Mouse (Mus musculus) megakaryocyte progenitor cell, adult 5-6 weeks (primary cell): ENCODE data around the gene Rps12-ps3. TPM values are rescaled to one million over a fixed set of nuclear protein-coding genes. Genes with fewer than 3 reads are reported as not detected.

Experiments
- ATAC-seq: replicated peaks from 2 replicates; pipeline ENCODE4 v1.8.0; 2016; ENCODE audit warnings: mild to moderate bottlenecking, moderate TSS enrichment, inconsistent platforms; ENCODE audit not compliant: poor library complexity
- total RNA-seq, 2 experiments: library from RNA; stranded (forward) in 1 of 2; stranded (reverse) in 1 of 2; fragments of 157-497, 149-512 nt in 1 of 2; fragments of 200-1000 nt in 1 of 2; gene quantifications; 2 replicates each; pipeline versions ENCODE4 v1.2.3 to v1.2.4; 2015 to 2017

Gene Rps12-ps3
- total RNA-seq (2015), result 1,076 and 1,152 TPM in 2 replicates
- total RNA-seq (2017), result 820 and 1,286 TPM in 2 replicates

DNA sequence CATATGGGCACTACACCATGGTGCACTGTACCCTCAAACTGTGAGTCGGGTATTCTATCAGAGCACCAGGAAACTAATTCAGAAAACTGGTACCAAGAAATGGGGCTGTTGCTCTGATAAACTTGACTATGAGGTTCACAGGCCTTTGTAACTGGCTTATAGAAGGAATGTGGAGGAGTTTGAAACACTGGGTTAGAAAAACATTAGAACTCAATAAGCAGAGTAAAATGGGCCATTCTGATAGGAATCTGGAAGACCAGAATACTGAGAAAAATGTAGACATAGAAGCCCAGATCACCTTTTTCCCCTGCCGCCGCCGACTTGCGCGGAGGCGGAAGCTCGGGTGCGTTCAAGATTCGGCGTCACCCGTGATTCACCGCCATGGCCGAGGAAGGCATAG lies at the start of gene Rps12-ps3:
Gene Rps12-ps3, plus strand, starts transcription at position 301 of the 400 bp plus-strand sequence.
- no peak for ATAC-seq

DNA sequence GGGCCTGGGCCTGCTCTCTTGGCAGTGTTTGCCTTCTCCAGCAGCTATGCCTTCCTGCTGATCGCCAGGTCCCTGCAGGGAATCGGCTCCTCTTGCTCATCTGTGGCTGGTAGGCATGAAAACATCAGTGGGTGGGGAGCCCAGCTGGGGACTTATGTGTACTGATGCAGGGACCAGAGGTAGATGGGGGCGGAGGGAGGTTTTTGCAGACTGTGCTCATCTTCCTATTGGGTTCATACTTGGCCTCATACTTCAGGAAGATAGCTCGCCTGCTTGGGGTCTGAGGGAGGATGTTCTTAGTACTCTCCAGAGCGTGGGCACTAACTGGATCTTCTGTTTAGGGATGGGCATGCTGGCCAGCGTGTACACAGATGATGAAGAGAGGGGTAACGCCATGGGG lies 48.9 kb upstream of the Rps12-ps3 start:
- ATAC-seq, result no peak

DNA sequence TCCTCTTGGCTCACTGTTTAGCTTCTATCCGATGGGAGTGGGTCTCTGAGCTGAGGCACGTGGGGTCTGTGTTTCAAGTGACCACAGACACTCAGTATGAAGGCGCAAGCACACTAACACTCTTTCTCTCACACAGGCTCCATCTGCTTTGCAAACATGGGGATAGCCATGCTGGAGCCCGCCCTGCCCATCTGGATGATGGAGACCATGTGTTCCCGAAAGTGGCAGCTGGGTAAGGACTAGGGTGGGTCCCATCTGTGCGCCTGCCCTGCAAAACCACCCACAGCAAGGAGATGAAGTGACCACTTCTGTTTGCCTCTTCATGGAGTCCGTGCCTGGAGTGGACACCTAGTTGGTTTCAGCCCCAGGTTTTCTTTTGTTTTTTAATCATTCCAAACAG lies 45.7 kb upstream of the Rps12-ps3 start:
- no peak for ATAC-seq

DNA sequence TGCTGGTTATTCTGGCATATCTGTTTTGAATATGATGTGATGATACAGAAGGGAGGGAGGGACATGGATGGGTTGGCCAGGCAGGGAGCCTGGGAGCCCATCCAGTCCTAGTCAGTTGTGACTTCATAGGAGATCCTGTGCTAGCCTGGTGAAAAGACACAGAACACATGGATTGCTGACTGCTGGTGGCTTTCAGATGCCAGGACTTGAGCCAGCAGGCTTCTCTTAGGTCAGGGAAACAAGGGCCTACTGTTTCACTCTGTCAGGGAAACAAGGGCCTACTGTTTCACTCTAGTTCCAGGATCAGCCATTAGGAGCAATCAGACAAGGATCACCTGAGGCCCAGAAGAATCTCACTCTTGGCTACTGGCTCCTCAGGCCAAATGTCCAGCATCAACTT lies 41.2 kb upstream of the Rps12-ps3 start:
- ATAC-seq, result no peak

- no peak for ATAC-seq
Measured at GRCm38 (mm10) chr19:59282001-59282400, 40.1 kb upstream of the Rps12-ps3 start.

GRCm38 (mm10) chr19:59289042-59289441 lies 33.0 kb upstream of the Rps12-ps3 start:
- ATAC-seq, result peak; percentile 28; the same call in 1 of the 2 replicates

DNA sequence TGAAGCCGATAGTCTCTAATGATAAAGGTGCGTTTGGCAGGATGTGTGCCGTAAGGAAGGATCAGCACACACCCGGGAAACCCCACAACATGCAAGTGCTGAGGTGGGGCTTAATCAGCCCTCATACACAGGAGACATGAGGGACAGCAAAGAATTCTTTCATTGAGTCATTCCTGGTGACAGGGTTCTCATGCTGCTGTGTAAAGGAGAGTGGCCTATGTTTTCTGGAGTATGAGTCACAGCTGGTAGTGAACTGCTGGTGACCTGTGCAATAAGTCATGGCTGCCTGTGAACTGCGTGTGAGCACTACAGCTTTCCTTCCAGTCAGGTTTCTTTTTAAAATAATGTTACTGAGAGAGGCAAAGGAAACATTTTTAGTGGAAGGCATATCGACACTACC lies 32.3 kb upstream of the Rps12-ps3 start:
- 0 out of 2 replicates have a peak, but pooled peaks have one; percentile 18 for ATAC-seq

- ATAC-seq, result peak; percentile 28; the same call in 1 of the 2 replicates
Measured at GRCm38 (mm10) chr19:59292183-59292839, 29.8 kb upstream of the Rps12-ps3 start.

GRCm38 (mm10) chr19:59315308-59315707 lies 6.8 kb upstream of the Rps12-ps3 start:
- ATAC-seq, result 0 out of 2 replicates have a peak, but pooled peaks have one; percentile 26

DNA sequence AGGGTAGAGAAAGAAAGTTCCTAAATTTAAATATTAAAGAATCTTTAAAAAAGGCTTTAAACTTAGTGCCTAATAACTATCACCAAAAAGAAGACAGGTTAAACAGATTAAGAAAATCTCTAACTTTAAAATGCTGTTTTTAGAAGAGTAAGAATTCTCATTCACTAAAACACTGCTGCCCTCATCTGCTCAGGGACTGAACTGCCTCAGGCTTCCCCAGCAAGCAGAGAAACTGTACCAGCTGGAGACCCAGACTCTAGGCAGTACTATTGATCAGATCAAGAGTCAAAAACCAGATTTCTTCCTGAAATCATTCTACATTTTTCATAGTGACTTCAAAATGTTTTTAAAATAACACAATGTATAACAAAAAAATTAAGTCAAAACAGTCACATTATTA lies 5.5 kb upstream of the Rps12-ps3 start:
- peak; percentile 84 for ATAC-seq

- ATAC-seq, result peak; percentile 94
Measured at GRCm38 (mm10) chr19:59330816-59331225, 8.7 kb downstream of the Rps12-ps3 start.

DNA sequence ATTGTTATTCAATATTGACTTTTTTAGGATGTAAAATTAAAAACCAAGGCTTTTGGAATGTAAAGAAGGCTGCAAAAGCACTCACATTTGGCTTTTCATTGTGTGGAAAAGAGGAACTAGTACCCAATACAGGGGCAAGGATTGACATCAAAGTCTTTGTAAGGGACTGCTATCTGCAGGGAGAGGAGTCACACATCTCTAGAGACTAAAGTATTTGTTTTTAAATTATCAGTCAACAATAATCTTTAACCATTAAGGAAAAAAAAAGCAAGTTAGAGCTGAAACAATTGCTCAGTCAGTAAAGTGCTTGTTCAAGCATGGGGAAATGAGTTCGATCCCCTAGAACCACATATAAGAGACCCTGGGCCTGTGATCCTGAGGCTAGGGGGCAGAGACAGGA lies 14.6 kb downstream of the Rps12-ps3 start:
- ATAC-seq, result no peak

- peak; percentile 53 for ATAC-seq
Measured at GRCm38 (mm10) chr19:59337872-59338681, 16.0 kb downstream of the Rps12-ps3 start.

- no peak for ATAC-seq
Measured at GRCm38 (mm10) chr19:59339908-59340307, 17.8 kb downstream of the Rps12-ps3 start.

- no peak for ATAC-seq
Measured at GRCm38 (mm10) chr19:59342964-59343363, 20.9 kb downstream of the Rps12-ps3 start.

DNA sequence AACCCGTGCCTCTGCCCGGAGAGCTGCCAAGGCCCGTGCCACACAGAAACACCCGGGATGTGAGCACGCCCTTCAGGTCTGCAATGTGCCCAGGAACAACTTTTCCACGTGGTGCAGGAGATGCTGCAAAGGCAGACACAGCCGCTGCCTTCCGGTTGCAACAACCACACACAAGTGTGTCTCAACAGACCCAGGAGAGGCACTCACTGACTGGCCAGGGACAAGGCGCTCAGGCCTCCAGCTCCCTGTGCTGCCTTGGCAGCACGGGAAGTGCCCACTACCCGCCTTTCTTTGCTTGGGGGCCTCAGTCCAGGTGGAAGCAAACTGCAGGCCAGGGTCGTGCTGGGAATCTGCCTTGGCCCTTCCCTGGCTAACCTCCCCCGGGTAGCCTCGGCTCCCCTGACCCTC lies 22.2 kb downstream of the Rps12-ps3 start:
- ATAC-seq, result peak; percentile 69

DNA sequence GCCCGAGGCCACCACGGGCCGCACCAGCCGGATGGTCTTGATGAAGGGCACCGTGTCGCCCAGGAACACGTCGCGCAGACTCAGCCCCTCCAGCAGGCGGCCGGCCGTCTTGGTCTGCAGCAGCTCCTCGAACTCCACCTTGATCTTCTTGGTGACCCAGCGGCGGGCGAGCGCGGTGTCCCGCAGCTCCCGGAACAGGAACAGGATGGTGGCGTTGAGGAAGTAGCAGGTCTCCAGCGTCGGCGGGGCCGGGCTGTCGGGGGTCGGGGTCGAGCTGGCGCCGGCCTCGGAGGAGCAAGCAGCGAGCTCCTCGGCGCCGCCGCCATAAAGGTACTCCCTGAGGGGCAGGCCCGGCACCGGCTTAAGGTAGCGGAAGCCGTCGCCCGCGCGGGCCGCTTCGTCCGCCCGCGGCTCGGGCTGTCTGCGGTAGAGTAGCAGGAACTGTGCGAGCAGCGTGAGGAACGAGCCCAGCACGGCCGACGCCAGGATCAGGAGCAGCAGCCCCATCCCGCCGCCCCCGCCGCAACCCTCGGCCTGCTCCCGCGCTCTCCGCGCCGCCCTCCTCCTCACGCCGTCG lies 23.1 kb downstream of the Rps12-ps3 start:
- peak; percentile 35 for ATAC-seq

- ATAC-seq, result peak; percentile 44
Measured at GRCm38 (mm10) chr19:59345658-59346283, 23.7 kb downstream of the Rps12-ps3 start, which contains the start of gene Pdzd8. Pdzd8 (minus strand) TSS chr19:59345780.

GRCm38 (mm10) chr19:59346325-59346724 lies 24.2 kb downstream of the Rps12-ps3 start:
- no peak for ATAC-seq

DNA sequence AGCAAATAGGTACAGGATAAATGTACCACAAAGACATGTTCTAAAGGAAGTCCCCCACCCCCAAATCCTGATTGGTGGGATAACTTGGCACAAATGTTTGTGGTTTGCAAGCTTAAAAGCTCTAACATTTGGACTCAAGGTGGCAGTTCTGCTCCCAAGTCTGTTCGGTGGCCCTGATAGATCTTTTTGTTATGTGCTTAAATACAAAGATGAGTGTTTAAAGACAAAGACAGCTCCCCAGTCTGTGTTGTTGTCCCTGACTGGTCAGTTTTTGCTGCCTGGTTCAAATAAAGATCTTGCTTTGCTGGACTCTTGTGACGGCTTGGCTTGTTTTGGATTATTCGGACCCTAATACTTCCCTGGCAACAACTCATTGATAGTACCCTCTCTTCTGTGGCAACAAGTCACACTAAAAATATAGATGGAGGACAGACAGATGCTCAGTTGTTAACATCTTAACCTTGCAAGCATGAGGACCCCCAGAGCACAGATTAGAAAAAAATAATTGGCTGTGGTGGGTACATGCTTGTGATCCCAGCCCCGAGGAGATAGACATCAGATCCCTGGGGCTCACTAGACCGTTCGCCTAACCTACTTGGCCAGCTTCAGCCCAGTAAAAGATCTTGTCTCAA lies 27.4 kb downstream of the Rps12-ps3 start:
- ATAC-seq, result no peak
